Mouse (Mus musculus) urinary bladder, postnatal 4 days (tissue): ENCODE results near the gene Fam208a.

Experiments
- DNase-seq, 2 experiments: peaks; one replicate each; pipeline ENCODE4 v3.0.0; 2021 to 2022; ENCODE audit warnings: low spot score in 2 of 2

Fam208a gene

GRCm38 (mm10) chr14:27420816-27421215 is 7.8 kb upstream of the Fam208a start:
- no peak for DNase-seq

- DNase-seq = no peak
Measured at GRCm38 (mm10) chr14:27422301-27422700, 6.3 kb upstream of the Fam208a start.

- peak; percentile 83 to 86 for DNase-seq
Measured at GRCm38 (mm10) chr14:27428973-27429711, 508 bp downstream of the Fam208a start.

GRCm38 (mm10) chr14:27430280-27430679 is 1.6 kb downstream of the Fam208a start:
- DNase-seq = no peak

- DNase-seq = no peak
Measured at GRCm38 (mm10) chr14:27432064-27432463, 3.4 kb downstream of the Fam208a start.

- DNase-seq = no peak
Measured at GRCm38 (mm10) chr14:27436116-27436515, 7.5 kb downstream of the Fam208a start.

- no peak for DNase-seq
Measured at GRCm38 (mm10) chr14:27436826-27437225, 8.2 kb downstream of the Fam208a start.

- DNase-seq = no peak
Measured at GRCm38 (mm10) chr14:27440921-27441320, 12.3 kb downstream of the Fam208a start.

GRCm38 (mm10) chr14:27444851-27445281 is 16.2 kb downstream of the Fam208a start:
- DNase-seq = no peak

GRCm38 (mm10) chr14:27446963-27447362 is 18.3 kb downstream of the Fam208a start:
- DNase-seq = no peak

GRCm38 (mm10) chr14:27491399-27491798 is 62.8 kb downstream of the Fam208a start:
- no peak for DNase-seq

- no peak for DNase-seq
Measured at GRCm38 (mm10) chr14:27493516-27493915, 64.9 kb downstream of the Fam208a start.

- no peak for DNase-seq
Measured at GRCm38 (mm10) chr14:27501096-27501495, 72.5 kb downstream of the Fam208a start.

- DNase-seq = peak; percentile 98 to 99
Measured at GRCm38 (mm10) chr14:27507894-27508643, 79.4 kb downstream of the Fam208a start, which contains the start of gene Ccdc66. Gene Ccdc66 (minus strand): TSS chr14:27508460.

GRCm38 (mm10) chr14:27508644-27509301 is 80.1 kb downstream of the Fam208a start:
- DNase-seq = no peak

GRCm38 (mm10) chr14:27524541-27524940 is 95.9 kb downstream of the Fam208a start:
- no peak for DNase-seq
